Mouse (Mus musculus): Measurements from ENCODE around the gene Aff3. TPM values are rescaled to one million over a fixed set of nuclear protein-coding genes. Genes with fewer than 3 reads are reported as not detected.

The Aff3 gene
- polyA plus RNA-seq, 1 experiment from 2014 or later, result 4.7 TPM

GRCm38 (mm10) chr1:38566101-38566678 lies 98.6 kb downstream of the Aff3 start:
- 55% methylated on average over 9 of the region's 9 CpGs for WGBS
- no peak overlapping the region for H3K4me3 ChIP-seq (ENCODE audit: low read depth, low read length)
- DNase-seq (ENCODE audit: low spot score) (no peak), ATAC-seq (replicated peaks; ENCODE audit: low FRiP score) (no peak)
- no peak overlapping the region for H3K4me2 ChIP-seq
- no peaks in the 10 kb centered on the region for H3K27me3 ChIP-seq (replicated peaks; ENCODE audit: control insufficient read depth, insufficient read depth, low read length)
- H3K9me3 ChIP-seq (ENCODE audit: control insufficient read depth, low read length), result no peaks in the 10 kb centered on the region
- no peak overlapping the region for H3K9ac ChIP-seq (ENCODE audit: low read depth, low read length)
- H3K36me3 ChIP-seq (ENCODE audit: control insufficient read depth, insufficient read depth, low read length), result no peaks in the 10 kb centered on the region
- no peak overlapping the region for H3K27ac ChIP-seq (ENCODE audit: low read depth, low read length)
- peaks cover 5% of the 10 kb centered on the region for H3K4me1 ChIP-seq (replicated peaks; ENCODE audit: control insufficient read depth, insufficient read depth, low read length)

- DNase-seq (ENCODE audit: low spot score), result no peak
- Histone ChIP-seq H3K27ac (ENCODE audit: low read depth, low read length) (no peak overlapping the region), H3K9ac (ENCODE audit: low read depth, low read length) (no peak overlapping the region), H3K27me3 (replicated peaks; ENCODE audit: control insufficient read depth, insufficient read depth, low read length) (no peaks in the 10 kb centered on the region), H3K4me2 (no peak overlapping the region), H3K4me1 (replicated peaks; ENCODE audit: control insufficient read depth, insufficient read depth, low read length) (peaks cover 5% of the 10 kb centered on the region), H3K4me3 (ENCODE audit: low read depth, low read length) (no peak overlapping the region), H3K36me3 (ENCODE audit: control insufficient read depth, insufficient read depth, low read length) (no peaks in the 10 kb centered on the region), H3K9me3 (ENCODE audit: control insufficient read depth, low read length) (no peaks in the 10 kb centered on the region)
- 73% methylated on average over 7 of the region's 7 CpGs for WGBS
- ATAC-seq (replicated peaks; ENCODE audit: low FRiP score), result no peak
Observed at GRCm38 (mm10) chr1:38565295-38565777, 99.4 kb downstream of the Aff3 start.

- ATAC-seq (replicated peaks; ENCODE audit: low FRiP score), result no peak; the same call in 1 of the 2 replicates
- H3K4me2 ChIP-seq, result no peak overlapping the region
Observed at GRCm38 (mm10) chr1:38562397-38563199, 102.2 kb downstream of the Aff3 start.

GRCm38 (mm10) chr1:38561331-38561730 lies 103.4 kb downstream of the Aff3 start:
- 74% methylated on average over 7 of the region's 7 CpGs for WGBS
- DNase-seq (ENCODE audit: low spot score), result no peak
- ATAC-seq (replicated peaks; ENCODE audit: low FRiP score), result no peak
- H3K9ac ChIP-seq (ENCODE audit: low read depth, low read length), result no peak overlapping the region
- no peak overlapping the region for H3K4me2 ChIP-seq
- H3K36me3 ChIP-seq (ENCODE audit: control insufficient read depth, insufficient read depth, low read length), result no peaks in the 10 kb centered on the region
- H3K4me1 ChIP-seq (replicated peaks; ENCODE audit: control insufficient read depth, insufficient read depth, low read length), result peaks cover 5% of the 10 kb centered on the region
- H3K9me3 ChIP-seq (ENCODE audit: control insufficient read depth, low read length), result no peaks in the 10 kb centered on the region
- H3K27ac ChIP-seq (ENCODE audit: low read depth, low read length), result no peak overlapping the region
- no peak overlapping the region for H3K4me3 ChIP-seq (ENCODE audit: low read depth, low read length)
- H3K27me3 ChIP-seq (replicated peaks; ENCODE audit: control insufficient read depth, insufficient read depth, low read length), result no peaks in the 10 kb centered on the region

More at GRCm38 (mm10) chr1:38562397-38563199, 102.2 kb downstream of the Aff3 start:
- H3K27ac ChIP-seq (ENCODE audit: low read depth, low read length), result no peak overlapping the region
- peaks cover 5% of the 10 kb centered on the region for H3K4me1 ChIP-seq (replicated peaks; ENCODE audit: control insufficient read depth, insufficient read depth, low read length)
- no peaks in the 10 kb centered on the region for H3K9me3 ChIP-seq (ENCODE audit: control insufficient read depth, low read length)
- WGBS, result 48% methylated on average over 11 of the region's 11 CpGs
- DNase-seq (ENCODE audit: low spot score), result no peak
- H3K36me3 ChIP-seq (ENCODE audit: control insufficient read depth, insufficient read depth, low read length), result no peaks in the 10 kb centered on the region
- H3K4me3 ChIP-seq (ENCODE audit: low read depth, low read length), result no peak overlapping the region
- H3K9ac ChIP-seq (ENCODE audit: low read depth, low read length), result no peak overlapping the region
- H3K27me3 ChIP-seq (replicated peaks; ENCODE audit: control insufficient read depth, insufficient read depth, low read length), result no peaks in the 10 kb centered on the region

- no peak overlapping the region for H3K27ac ChIP-seq (ENCODE audit: low read depth, low read length)
- no peaks in the 10 kb centered on the region for H3K27me3 ChIP-seq (replicated peaks; ENCODE audit: control insufficient read depth, insufficient read depth, low read length)
- H3K4me2 ChIP-seq, result no peak overlapping the region
- H3K36me3 ChIP-seq (ENCODE audit: control insufficient read depth, insufficient read depth, low read length), result no peaks in the 10 kb centered on the region
- DNase-seq (ENCODE audit: low spot score), result no peak
- H3K4me1 ChIP-seq (replicated peaks; ENCODE audit: control insufficient read depth, insufficient read depth, low read length), result peaks cover 5% of the 10 kb centered on the region
- ATAC-seq (replicated peaks; ENCODE audit: low FRiP score), result no peak
- WGBS, result 69% methylated on average over 9 of the region's 9 CpGs
- no peaks in the 10 kb centered on the region for H3K9me3 ChIP-seq (ENCODE audit: control insufficient read depth, low read length)
- H3K4me3 ChIP-seq (ENCODE audit: low read depth, low read length), result no peak overlapping the region
- no peak overlapping the region for H3K9ac ChIP-seq (ENCODE audit: low read depth, low read length)
Observed at GRCm38 (mm10) chr1:38560666-38561065, 104.1 kb downstream of the Aff3 start.

- no peak for ATAC-seq (replicated peaks; ENCODE audit: low FRiP score)
- H3K9ac ChIP-seq (ENCODE audit: low read depth, low read length), result no peak overlapping the region
- peaks cover 1% of the 10 kb centered on the region for H3K4me1 ChIP-seq (replicated peaks; ENCODE audit: control insufficient read depth, insufficient read depth, low read length)
- WGBS, result 48% methylated on average over 8 of the region's 8 CpGs
- H3K4me3 ChIP-seq (ENCODE audit: low read depth, low read length), result no peak overlapping the region
- H3K27ac ChIP-seq (ENCODE audit: low read depth, low read length), result no peak overlapping the region
- no peaks in the 10 kb centered on the region for H3K27me3 ChIP-seq (replicated peaks; ENCODE audit: control insufficient read depth, insufficient read depth, low read length)
- H3K36me3 ChIP-seq (ENCODE audit: control insufficient read depth, insufficient read depth, low read length), result no peaks in the 10 kb centered on the region
- DNase-seq (ENCODE audit: low spot score), result no peak
- H3K9me3 ChIP-seq (ENCODE audit: control insufficient read depth, low read length), result no peaks in the 10 kb centered on the region
- no peak overlapping the region for H3K4me2 ChIP-seq
Observed at GRCm38 (mm10) chr1:38557615-38558014, 107.1 kb downstream of the Aff3 start.

GRCm38 (mm10) chr1:38554546-38554945 lies 110.2 kb downstream of the Aff3 start:
- no peak overlapping the region for H3K4me2 ChIP-seq
- ATAC-seq (replicated peaks; ENCODE audit: low FRiP score), result no peak
- H3K9ac ChIP-seq (ENCODE audit: low read depth, low read length), result no peak overlapping the region
- no peaks in the 10 kb centered on the region for H3K27me3 ChIP-seq (replicated peaks; ENCODE audit: control insufficient read depth, insufficient read depth, low read length)
- H3K27ac ChIP-seq (ENCODE audit: low read depth, low read length), result no peak overlapping the region
- no peaks in the 10 kb centered on the region for H3K9me3 ChIP-seq (ENCODE audit: control insufficient read depth, low read length)
- no peaks in the 10 kb centered on the region for H3K36me3 ChIP-seq (ENCODE audit: control insufficient read depth, insufficient read depth, low read length)
- 69% methylated on average over 3 of the region's 3 CpGs for WGBS
- no peak for DNase-seq (ENCODE audit: low spot score)
- peaks cover 3% of the 10 kb centered on the region; the same call in 1 of the 2 replicates for H3K4me1 ChIP-seq (replicated peaks; ENCODE audit: control insufficient read depth, insufficient read depth, low read length)
- no peak overlapping the region for H3K4me3 ChIP-seq (ENCODE audit: low read depth, low read length)

GRCm38 (mm10) chr1:38553090-38553489 lies 111.7 kb downstream of the Aff3 start:
- no peak for DNase-seq (ENCODE audit: low spot score)
- no peak overlapping the region for H3K9ac ChIP-seq (ENCODE audit: low read depth, low read length)
- H3K4me1 ChIP-seq (replicated peaks; ENCODE audit: control insufficient read depth, insufficient read depth, low read length), result peaks cover 3% of the 10 kb centered on the region; the same call in 1 of the 2 replicates
- H3K9me3 ChIP-seq (ENCODE audit: control insufficient read depth, low read length), result no peaks in the 10 kb centered on the region
- no peaks in the 10 kb centered on the region for H3K27me3 ChIP-seq (replicated peaks; ENCODE audit: control insufficient read depth, insufficient read depth, low read length)
- no peak overlapping the region for H3K27ac ChIP-seq (ENCODE audit: low read depth, low read length)
- no peak overlapping the region for H3K4me2 ChIP-seq
- H3K4me3 ChIP-seq (ENCODE audit: low read depth, low read length), result no peak overlapping the region
- H3K36me3 ChIP-seq (ENCODE audit: control insufficient read depth, insufficient read depth, low read length), result no peaks in the 10 kb centered on the region
- no peak for ATAC-seq (replicated peaks; ENCODE audit: low FRiP score)
- WGBS, result 55% methylated on average over 6 of the region's 6 CpGs
